Mouse (Mus musculus) kidney, adult 8-10 months (tissue): ENCODE measurements around the gene Col2a1.
A peak's percentile ranks its signal among the peaks of the same experiment; 100 is the strongest.

Experiments
- DNase-seq, 2 experiments: peaks; one replicate each; pipeline ENCODE4 v3.0.0; 2022

Col2a1 gene

DNA sequence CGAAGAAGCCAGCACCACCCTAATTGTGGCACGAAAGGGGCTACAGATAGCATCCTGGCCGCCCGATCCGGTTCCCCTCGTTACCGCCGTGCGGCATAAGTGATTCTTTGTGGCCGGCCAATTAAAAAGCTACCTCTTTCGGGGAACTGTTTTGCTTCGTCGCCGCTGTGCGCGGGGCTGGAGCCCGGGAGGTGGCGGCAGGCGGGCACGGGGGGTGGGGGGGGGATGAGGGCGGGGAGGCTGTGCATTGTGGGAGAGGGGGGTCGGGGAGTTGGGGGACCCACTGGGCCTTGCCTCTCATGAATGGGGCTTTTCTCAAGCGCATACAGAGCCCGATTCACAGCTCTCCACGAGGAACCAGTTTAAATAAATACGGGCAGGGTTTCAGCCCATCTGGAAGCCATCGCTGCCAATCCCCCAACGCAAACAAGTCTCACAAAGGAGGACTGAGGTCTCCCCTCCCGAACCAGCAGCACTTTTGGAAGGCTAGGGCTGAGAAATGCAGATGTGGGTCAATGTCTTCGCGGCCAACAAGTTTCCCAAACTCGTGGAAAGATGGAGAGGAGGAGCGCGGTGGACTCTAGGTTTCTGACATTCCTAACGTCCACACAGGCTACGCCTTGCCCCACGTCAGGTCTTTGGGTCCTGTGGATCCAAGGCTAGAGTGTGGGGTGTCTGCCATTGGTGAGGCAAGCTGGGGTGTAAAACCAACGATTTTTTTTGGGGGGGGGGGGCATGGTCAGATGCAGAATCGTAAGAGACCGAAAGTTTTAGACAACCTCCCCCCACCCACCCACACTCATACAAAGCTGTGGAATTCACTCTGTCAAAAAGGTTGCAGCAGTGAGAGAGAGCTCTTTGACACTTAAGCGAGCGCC is 2.1 kb downstream of the Col2a1 start:
- DNase-seq: no peak

DNA sequence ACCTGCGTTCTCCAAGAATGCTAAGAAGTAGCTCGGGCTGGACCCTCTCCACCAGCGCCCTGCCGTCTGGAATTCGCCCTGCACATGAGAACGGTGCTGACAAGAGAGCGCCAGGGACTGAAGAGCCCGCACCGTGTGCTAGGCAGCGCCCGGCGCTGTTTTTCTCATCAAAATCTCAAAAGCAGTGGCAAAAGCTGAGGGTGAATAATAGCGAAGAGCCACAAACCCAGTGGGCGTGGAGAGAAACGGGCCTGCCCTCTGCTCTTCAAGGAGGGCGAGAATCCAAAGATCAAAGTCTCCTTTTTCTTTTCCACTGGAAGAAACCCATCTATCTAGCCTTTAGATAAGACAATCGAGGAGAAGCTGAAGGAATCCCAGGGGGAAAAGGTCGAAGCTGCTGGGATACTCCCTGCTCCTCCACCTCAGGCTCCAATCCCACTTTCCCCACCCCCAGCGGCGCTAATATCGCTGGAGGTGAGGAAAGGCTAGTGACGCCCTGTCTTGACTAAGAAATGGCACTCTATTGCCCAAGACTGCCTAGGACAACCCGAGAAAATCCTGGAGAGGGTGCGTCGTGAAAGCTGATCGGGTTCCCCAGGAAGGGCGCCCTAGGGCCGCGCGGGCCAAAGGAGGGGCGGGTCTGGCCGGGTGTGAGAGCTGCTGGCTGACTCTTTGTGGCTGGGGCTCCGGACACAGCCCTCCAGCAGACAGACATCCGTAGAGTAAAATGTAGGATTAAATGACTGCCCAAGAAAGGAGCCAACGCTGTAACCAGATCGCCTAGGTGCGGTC is 3.0 kb downstream of the Col2a1 start:
- peak; percentile 22 to 28 for DNase-seq

DNA sequence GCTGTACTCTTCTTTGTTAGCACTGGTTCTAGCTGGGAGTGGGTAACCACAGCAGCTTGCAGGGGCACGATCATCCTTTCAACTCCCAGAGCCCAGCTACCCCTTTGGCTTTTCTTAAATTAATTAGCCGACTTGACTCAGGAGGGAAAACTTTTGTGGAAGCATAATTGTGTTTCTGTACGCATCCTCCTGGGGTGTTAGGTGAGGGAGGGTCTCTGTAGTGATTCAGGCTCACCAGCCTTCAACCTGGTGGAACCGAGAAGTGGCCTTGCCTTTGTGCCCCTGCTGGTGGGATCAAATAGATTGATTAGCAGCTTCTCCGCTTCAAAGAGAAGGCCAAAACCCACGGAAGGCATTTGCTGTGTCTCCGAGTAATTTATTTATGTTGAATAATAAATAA is 4.5 kb downstream of the Col2a1 start:
- DNase-seq: no peak

DNA sequence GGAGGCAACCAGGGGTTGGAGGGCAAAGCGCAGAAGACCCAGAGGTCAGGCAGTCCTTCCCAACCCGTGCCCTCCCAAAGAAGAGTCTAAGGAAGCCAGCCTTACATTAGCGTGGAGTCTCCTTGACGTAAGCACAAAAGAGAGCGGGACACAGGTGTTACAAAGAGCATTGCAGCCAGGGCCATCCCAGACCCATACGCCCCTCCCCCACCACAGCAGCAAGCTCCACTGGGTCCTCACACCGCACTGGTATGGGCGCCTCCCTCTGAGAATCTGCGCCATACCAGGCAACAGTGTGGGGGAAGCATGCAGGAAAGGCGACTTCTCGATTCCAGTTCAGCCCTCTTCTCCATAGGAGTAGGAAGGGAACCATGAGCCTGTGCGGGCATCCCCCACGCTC is 4.9 kb downstream of the Col2a1 start:
- no peak for DNase-seq

DNA sequence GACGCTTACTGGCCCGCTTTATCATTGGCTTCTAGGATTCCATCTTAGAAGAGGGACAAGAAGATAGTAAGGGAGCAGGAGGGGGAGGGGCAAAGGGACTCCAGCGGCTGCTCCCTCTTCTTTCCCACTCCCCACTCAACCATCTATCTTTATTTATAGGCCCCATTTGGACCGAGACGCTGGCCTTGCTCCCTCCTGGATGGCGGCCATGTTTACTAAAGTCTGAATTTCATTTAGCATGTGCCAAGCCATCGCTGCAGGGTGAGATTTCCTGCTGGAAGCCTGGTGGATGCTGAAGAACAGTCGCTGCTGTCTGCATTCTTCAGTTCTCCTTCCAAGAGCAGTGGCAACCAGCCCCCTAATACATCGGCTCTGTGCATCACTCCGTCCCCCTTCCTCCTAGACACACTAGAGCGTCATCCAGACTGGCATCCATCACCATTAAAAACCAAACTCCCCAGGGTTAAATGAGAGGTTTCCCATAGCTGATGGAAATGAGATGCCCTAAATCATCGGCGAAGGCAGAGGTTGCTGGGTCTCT is 7.7 kb downstream of the Col2a1 start:
- no peak for DNase-seq

DNA sequence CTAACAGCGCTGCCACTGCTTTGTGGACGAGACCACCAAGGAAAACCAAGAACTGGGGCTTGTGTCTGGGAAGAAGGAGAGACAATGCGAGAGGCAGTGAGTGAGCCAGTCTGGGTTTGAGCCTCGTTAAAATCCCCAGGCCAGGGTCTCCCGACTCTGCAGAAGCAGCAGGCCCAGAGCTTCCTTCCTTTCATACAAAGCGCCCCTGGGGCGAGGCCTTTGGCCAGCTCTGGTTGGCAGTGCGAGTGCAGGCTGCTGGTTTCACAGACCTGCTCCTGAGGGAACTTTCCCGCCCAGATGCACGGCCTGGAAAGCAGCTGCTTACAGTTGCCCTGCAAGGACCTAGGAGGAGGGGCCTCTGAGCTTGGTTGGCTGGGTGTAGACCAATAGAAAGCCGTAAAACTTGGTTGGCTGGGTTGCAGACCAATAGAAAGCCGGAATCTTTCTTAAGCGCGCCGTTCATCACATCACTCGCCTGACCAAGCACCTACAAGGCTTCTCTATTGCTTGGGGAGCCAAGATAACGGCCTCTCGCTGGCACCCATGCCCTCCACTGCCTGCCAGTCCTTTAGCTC is 11.7 kb downstream of the Col2a1 start:
- peak; percentile 82 to 83 for DNase-seq

DNA sequence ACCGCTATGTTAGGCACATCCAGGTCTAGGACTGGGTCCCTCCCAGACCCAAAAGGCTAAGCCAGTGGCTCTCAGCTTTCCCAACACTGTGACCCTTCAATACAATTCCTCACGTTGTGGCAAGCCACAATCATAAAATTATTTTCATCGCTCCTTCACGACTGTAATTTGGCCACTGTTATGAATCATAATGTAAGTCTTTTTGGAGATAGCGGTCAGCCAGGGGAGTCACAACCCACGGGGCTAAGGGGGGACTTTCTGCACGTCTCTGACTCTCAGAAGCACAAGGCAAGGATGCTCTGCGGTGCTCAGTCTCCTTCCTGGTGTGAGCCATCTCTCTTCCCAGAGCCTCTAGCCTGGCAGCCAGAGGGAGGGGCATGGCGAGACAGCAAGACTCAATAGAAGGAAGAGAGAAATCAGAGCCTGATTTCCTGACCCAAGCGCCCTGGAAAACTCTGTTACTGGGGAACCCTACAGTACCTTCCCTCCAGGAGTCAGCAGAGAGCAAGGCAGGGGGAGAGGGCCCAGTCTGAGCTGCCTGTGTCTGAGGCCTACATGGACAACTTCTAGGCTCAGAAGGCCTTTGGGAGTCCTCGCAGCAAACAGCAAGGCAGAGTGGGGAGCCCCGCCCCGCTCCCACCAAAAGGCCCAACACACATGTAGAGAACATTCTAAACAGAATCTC is 12.3 kb downstream of the Col2a1 start:
- DNase-seq: no peak

DNA sequence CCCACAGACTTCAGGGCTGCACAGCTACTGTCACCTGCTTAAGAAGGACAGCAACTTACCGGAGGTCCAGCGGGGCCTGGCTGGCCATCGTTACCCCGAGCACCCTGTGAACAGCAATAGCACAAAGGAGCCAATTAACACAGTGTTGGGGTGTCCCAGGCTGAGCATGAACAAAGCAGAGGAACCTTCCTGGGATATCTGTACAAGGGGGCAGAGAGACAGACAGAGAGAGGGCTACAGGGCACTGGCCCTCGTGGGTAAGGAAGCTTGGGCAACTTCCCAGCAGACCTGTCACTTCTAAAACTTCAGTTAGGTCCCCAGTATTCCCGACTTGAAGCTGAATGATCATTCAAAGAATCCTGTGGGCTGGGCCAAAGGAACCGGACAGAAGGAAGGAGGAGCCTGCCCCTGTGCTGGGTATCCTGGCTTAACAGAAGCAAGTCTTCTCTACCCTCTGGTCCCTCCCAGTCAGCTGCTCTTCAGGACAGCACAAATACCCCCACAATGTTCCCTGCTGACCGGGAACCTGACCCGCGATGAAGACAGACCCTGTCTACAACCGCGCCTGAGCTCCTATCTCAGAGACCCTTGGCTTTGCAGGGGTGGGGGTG is 13.1 kb downstream of the Col2a1 start:
- no peak for DNase-seq

DNA sequence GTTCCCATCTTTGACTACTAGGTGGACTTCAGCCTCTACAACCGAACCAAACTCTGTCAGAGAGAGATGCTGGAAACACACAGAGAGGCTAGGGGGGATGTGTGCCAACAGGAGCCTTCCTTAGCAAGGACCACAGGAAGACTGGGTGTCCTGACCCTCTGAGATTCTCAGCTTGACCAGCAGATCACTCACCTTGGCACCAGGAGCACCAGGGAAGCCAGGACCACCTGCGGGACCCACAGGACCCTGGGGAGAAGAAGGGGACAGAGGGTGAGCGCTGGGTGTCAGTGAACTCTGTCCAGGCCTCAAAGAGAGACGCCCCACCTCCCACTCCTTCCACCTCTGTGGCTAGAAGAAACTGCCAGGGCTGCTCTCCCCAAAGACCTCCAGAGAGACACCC is 13.8 kb downstream of the Col2a1 start:
- DNase-seq: no peak

DNA sequence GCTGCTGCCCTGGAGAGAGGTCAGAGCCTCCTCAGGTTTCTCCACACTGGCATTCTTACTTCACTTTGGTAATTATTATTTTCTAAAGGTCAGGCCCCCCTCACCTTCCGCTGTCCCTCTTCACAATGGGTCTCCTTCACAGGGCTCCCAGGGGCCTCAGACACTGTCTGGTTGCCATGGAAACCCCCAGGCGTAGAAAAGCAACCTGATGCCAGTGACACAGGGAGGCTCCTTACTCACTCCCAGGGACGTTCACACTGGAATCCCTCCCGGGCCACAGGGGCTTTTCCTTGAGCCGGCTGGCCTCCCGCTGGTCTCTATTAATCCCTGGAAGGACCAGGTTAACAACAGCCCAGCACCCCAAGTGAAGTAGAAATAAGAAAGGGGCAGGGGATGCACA is 14.4 kb downstream of the Col2a1 start:
- DNase-seq: no peak

DNA sequence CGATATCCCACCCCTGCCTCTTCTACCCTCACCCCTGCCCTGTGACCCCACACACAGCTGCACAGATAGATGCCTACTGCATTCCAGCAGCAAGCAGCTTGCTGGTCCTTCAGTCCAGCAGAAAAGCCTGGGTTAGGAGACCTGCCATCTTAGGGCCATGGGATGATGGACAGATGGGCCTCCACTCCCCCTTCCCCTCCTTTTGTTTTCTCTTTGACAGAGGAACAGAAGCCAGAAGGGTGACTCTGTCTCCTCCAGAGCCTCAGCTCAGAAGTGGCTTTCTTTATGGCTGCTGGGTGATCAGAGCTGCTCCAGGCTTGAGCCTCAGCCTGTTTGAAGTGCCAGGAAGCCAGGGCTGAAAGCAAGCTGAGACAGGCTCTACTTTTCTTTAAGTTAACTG is 15.0 kb downstream of the Col2a1 start:
- no peak for DNase-seq

DNA sequence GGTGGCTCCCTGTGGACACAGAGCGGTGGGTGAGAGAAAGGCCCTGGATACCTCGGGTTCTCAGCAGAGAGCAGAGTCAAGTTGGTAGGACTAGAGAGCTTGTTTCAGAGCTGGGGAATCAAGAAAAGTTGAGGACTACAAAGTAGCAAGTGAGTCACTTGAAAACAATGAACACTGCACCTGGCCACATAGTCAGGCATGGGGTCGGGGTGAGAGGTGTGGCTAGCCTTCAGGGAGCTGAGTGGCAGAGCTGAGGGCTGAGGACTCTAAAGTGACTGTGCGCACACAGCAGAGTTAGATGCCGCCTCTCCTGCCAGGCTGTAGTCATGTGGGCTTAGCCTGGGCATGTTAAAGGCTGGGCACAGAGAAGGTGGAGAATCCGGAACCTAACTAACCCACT is 22.9 kb downstream of the Col2a1 start:
- no peak for DNase-seq

DNA sequence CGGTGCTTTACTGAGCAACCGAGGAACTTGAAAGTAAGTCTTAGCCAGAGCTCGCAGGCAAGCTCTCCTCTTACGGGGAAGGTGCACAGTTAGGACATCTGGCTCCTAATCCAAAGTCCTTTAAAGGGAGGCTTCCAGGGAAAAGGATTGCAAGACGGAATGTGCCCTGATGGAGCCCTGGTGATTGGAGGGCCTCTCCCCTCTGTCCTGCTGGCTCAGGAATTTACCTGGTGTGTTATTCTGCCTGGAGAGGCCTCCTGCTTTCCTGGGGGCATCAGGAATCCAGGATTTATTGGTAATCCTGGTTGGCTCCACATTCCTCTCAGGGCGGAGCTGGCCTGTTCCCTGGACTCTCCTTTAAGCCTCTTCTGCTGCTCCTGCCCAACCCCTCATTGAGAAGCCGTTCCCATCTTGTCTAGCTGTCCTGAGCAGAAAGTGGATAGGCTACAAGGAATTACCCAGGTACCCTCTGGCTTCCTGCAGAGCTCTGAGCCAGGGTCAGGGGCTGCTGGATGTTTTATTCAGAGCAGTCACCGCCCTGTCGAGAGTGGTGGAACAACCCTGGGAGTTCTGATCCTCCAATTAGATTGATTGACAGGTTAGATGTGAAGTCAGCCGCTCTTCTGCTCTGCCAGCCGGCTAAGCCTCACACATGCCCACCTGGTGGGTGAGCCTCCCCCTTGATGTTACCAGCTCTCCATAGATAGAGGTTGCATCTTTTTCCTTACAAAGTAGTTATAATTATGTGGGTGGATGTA is 31.1 kb downstream of the Col2a1 start:
- no peak for DNase-seq

DNA sequence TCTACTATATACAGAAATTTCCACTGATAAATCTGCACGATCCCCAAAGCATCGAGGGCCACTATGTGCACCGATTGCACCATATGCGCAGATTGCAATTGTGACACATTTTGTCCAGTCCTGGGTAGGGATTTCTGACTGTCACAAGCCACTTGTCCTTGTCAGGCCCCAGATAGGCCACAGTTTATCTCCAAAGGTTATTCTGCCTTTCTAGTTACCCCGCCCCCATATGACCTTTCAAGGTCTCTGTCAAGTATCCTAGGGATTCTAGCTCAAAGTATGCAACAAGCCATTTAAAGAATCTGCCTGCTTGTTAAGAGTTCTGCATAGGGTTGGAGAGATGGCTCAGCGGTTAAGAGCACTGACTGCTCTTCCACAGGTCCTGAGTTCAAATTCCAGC is 31.9 kb downstream of the Col2a1 start:
- DNase-seq: no peak

DNA sequence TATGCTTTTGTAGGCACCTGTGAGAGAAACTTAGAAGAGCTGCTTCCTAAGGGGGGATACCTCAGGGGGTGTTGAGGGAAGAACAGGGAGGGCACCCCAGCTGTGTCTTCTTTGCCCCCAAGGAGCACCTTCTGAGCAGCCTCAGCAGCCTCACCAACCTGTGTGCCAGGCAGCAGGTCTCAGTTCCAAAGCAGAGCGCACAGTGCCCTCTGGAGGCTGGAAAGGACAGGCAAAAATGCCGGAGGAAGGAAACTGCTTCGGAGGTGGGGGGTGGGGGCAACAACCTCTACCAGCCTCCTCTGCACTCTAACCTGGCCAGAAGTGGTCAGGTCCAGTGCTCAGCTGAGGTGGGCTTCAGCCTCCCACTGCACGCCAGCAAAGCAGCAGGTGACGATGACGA is 34.2 kb downstream of the Col2a1 start:
- DNase-seq: peak; percentile 17 to 35

DNA sequence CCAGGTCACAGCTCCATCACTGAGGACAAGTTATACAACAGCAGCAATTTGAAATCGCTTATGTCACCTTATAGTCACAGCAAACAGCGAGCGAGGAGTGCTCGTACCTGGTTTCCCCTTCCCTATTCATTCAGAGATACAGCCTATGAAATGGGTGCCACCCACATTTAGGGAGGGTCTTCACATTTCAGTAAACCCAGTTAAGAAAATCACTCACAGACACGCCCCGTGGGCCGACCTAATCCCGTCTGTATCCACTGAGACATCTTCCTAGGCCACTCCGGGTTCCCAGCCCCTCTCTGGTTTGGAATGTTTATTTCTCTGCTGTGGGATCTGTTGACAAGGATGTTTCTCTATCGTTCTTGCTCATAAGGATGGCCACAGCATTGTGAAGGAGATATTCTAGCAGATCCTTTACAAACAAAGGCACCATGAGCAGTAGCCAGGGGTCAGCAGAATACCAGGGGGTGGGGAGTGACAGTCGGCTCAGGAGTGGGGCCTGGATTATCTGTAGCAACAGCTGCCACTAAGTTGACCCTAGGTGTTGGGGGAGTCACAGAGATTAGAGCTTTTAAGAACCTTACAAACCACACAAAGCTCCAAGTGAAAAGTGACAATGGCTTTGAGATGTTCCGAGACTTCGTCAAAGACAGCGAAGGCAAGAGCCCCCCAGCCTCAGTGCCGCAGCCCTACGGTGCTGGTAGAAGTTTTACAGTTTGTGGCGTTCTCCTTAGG is 39.0 kb downstream of the Col2a1 start:
- DNase-seq: no peak

DNA sequence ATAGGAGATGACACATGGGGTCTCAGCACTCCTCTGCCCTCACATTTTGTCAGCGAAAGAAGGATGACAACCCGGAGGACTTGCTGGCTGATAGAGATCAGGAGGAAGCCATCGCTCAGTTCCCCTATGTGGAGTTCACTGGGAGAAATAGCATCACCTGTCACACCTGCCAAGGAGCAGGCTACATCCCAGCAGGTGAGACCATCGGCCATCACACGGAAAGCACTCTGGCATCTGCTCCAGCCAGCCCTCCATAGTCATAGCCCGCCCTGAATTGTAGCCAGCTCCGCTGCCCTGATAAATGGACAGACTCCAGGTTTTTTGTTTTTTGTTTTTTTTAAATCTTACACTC is 39.7 kb downstream of the Col2a1 start:
- DNase-seq: no peak

DNA sequence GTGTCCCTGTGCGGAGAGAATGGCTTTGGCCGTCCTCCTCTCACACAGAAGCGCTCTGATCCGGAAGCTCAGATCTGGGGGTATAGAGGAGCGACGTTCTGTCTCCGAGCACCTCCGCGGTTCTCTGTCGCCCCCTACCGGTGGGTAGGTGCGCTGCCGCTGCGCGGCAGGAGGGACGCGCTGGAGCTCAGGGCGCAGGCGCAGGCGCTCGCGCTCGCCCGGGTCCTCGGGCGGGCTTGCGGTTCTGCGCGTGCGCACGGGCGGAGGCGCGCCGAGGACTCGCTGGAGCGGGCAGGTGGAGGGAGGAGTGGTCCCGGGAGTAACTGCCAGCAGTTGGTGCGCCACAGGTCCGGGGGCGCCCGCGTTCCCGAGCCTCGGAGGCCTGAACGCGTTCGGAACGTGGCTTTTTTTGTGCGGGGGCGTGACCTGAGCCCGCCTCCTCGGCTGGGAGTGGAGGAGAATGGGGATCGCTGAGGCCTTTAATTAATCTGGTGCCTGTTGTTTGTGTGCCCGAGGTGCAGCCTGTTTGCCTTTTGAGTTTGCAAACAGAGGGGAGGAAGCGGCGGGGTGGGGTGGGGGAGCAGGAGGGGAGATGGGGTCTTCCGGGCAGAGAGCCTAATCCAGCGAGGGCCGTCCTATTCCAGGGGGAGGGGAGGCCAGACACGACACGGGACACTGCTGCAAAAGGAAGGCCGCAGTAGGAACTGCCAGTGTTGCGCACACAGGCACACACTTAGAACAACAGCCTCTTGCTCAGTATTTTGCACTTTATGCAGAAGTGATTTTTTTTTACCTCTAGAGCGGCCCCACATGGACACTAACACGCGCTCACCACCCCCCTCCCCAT is 40.3 kb downstream of the Col2a1 start, which contains the start of gene Tmem106c:
Tmem106c (plus strand) TSS at position 212 of the 847 bp plus-strand sequence.
- peak; percentile 84 to 89 for DNase-seq

DNA sequence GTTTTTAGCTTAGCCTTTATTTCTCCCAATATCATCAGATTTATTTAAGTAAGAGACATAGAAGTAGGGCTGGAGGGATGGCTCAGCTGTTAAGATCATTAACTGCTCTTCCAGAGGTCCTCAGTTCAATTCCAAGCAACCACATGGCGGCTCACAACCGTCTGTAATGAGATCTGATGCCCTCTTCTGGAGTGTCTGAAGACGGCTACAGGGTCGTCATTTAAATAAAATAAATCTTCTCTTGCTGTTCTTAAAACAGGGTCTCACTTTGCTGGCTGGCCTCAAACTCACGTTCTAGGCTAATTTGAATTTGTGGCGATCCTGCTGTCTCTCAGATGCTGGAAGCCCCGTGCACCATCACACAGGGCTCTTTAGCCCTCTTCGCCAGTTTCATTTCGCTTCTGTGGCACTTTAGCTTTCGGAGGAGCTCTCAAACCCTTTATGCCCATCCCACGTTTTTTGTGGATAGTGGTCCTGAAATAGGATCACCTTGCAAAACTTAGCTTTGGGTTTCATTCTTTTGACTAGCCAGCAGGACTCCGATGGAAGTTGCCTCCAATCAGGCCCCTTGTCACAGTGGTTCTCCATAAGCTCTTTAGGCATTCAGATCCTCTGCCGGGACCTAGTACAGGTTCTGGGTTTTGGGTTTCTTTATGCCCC is 41.0 kb downstream of the Col2a1 start:
- DNase-seq: no peak
